Mouse (Mus musculus) MEL (cell line): ENCODE data around the gene Zkscan8.

Experiments used
- MYC ChIP-seq: IDR thresholded peaks from 2 replicates; pipeline ENCODE4 v1.6.1; 2011; ENCODE audit warnings: low read depth, mild to moderate bottlenecking, low read length, improper control_type of control experiment, moderate library complexity
- TCF12 ChIP-seq: IDR thresholded peaks from 2 replicates; pipeline ENCODE4 v1.6.1; 2014; ENCODE audit warnings: low read depth, mild to moderate bottlenecking, inconsistent platforms, low read length, improper control_type of control experiment, moderate library complexity

- TF ChIP-seq TCF12, result peak; percentile 71
- no peak for TF ChIP-seq MYC
Measured at GRCm38 (mm10) chr13:21472427-21472826, 58.5 kb downstream of the Zkscan8 start.
